In the genomic region with DNA sequence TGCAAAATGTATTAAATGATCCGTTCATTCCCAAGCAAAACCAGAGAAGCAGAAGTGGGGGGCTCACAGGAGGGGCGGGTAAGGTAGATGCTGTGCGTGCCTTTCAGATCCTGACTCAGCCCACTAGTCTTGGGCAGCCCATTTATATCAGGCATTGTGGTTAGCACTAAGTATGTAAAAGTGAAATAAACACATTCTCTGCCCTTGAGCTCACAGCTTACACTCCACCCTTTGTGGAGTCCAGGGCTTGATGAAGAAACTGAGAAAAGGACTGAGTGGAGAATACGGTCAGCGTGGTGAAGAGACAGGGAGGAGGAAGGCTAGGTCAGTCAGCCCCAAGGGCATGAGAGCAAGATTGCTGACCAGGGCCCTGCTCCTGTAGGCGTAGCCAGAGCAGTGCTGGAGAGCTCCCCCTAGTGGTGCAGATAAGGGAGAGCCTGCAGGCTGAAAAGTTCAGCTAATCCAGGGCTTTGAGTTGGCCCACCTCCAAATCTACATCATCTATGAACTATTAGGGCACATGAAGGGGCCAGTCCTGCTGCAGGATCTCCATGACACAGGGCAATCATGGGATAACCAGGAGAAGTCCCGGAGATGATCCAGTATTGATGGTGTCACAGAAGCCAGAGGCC, we compare ENCODE assay signal across 8 mouse cellular contexts. TPM values are rescaled to one million over a fixed set of nuclear protein-coding genes. Genes with fewer than 3 reads are reported as not detected.
DNase-seq lines count a peak whose midpoint lies in the region; ATAC-seq and TF ChIP-seq lines count a peak whose summit lies in the region.
"Had no signal": no experiment of that assay in that cellular context is flagged by ENCODE, and none has a peak within 500 bp of the region (broad histone marks: within the 10 kb centered on the region; RNA-seq: fewer than 3 reads in every experiment).

No protein-coding gene starts in this region.

- no peak overlapping the region for H3K4me3 ChIP-seq in cerebellum, adult 2 months (replicated peaks; ENCODE audit: insufficient read depth, low read depth, low read length)
- H3K4me3 ChIP-seq in small intestine, adult 2 months (ENCODE audit: low read depth, low read length), result no peak overlapping the region
- H3K4me3 ChIP-seq: limb, embryonic 12.5 days had no signal

- H3K36me3 ChIP-seq in small intestine, adult 2 months (ENCODE audit: control insufficient read depth, insufficient read depth, low read length), result no peaks in the 10 kb centered on the region
- H3K36me3 ChIP-seq: limb, embryonic 12.5 days had no signal

- no peak for TF ChIP-seq POLR2A in cerebellum, adult 2 months (IDR thresholded peaks at IDR 0.05; ENCODE audit: borderline replicate concordance, insufficient read depth, low read length)
- TF ChIP-seq POLR2A in small intestine, adult 2 months (IDR thresholded peaks at IDR 0.05; ENCODE audit: low read depth, low read length), result 0 out of 2 replicates have a peak, but pooled peaks have one; percentile 16

- peak; percentile 94 for TF ChIP-seq CTCF in Patski (IDR thresholded peaks at IDR 0.05)
- TF ChIP-seq CTCF in cerebellum, adult 2 months (IDR thresholded peaks at IDR 0.05; ENCODE audit: borderline replicate concordance, insufficient read depth, low read depth, low read length), result peak; percentile 78
- peak; percentile 92; the same call in 1 of the 2 replicates for TF ChIP-seq CTCF in small intestine, adult 2 months (IDR thresholded peaks at IDR 0.05; ENCODE audit: extremely low read depth, insufficient read length, insufficient replicate concordance, low read depth, low read length)

- H3K27ac ChIP-seq in cerebellum, adult 2 months (ENCODE audit: insufficient read depth, low read length), result no peak overlapping the region
- no peak overlapping the region for H3K27ac ChIP-seq in small intestine, adult 2 months (ENCODE audit: insufficient read depth, low read depth, low read length)
- H3K27ac ChIP-seq: limb, embryonic 12.5 days had no signal

- POLR2A ChIA-PET in Patski (lab: Charles Lee), result interaction anchor here (0.6 kb wide), 1 partner anchor 17 kb away, joined by 4 read pairs; no protein-coding TSS in a partner anchor

- H3K4me1 ChIP-seq in cerebellum, adult 2 months (ENCODE audit: control insufficient read depth, insufficient read depth, low read length), result peaks cover 18% of the 10 kb centered on the region
- no peaks in the 10 kb centered on the region for H3K4me1 ChIP-seq in small intestine, adult 2 months (ENCODE audit: control insufficient read depth, insufficient read depth, insufficient read length, low read length)

- peak; percentile 88 for ATAC-seq in Patski
- peak; percentile 72 for ATAC-seq in frontal cortex, adult (ENCODE audit: low TSS enrichment)

- H3K27me3 ChIP-seq in Patski, result no peaks in the 10 kb centered on the region
- H3K27me3 ChIP-seq in cerebellum, adult 2 months (ENCODE audit: control insufficient read depth, insufficient read depth, low read length), result no peaks in the 10 kb centered on the region
- H3K27me3 ChIP-seq in small intestine, adult 2 months (ENCODE audit: control insufficient read depth, insufficient read depth, low read length), result no peaks in the 10 kb centered on the region
- H3K27me3 ChIP-seq: limb, embryonic 12.5 days had no signal

- CTCF ChIA-PET in Patski (lab: Charles Lee), result interaction anchor here (0.9 to 2.6 kb wide), 19 partner anchors 8 to 177 kb away, joined by 3 to 10 read pairs (median 3); a partner anchor contains a TSS

- DNase-seq in Patski (ENCODE audit: low read depth, low spot score), result peak; percentile 47
- DNase-seq in cerebellum, adult 2 months, result peak; percentile 50 to 59
- DNase-seq in hindlimb bud, embryonic 11.5 days (ENCODE audit: extremely low spot score, low read depth, low spot score), result peak; percentile 54
- DNase-seq in left cerebral cortex, adult 18-20 months (ENCODE audit: low spot score in 2 of 2), result peak; percentile 46 to 64
- peak; percentile 72 to 82 for DNase-seq in lung, postnatal 4 days

- 87% methylated on average over 7 of the region's 7 CpGs for WGBS in cerebellum, adult 2 months
- 57% methylated on average over 7 of the region's 7 CpGs for WGBS in small intestine, adult 2 months

- in situ Hi-C loops in Patski (cut with MboI; ENCODE audit: low pct_unique_long_range_greater_than_20kb), result no loop called here

RNA-seq across cellular contexts. Expression of a gene that starts 8.4 kb away (rescaled TPM):
- polyA plus RNA-seq in Patski (2021), result 0.12 TPM
- polyA plus RNA-seq in cerebellum, adult 2 months (2012; rRNA removed), result not detected in 2 replicates
- not detected for total RNA-seq in left cerebral cortex, adult 18-20 months (2021)
- polyA plus RNA-seq in small intestine, adult 2 months (2012; rRNA removed), result not detected in 2 replicates
